Mouse (Mus musculus) hindbrain, embryonic 16.5 days (tissue): ENCODE data around the gene Mogs. TPM values are rescaled to one million over a fixed set of nuclear protein-coding genes. Genes with fewer than 3 reads are reported as not detected.

Experiments
- ATAC-seq: fragments of 200-750 bp; cut with Nextera tagmentation; 2 replicates; pipeline ENCODE4 v1.8.0; 2017; ENCODE audit warnings: moderate TSS enrichment, moderate library complexity
- H3K27ac ChIP-seq: fragments of 300-500 bp; sonication (generic); 2 replicates; pipeline ENCODE4 v1.5.1; 2014; ENCODE audit warnings: low read depth, mild to moderate bottlenecking, control low read depth, low read length, moderate library complexity
- H3K27me3 ChIP-seq: fragments of 300-500 bp; sonication (generic); replicated peaks from 2 replicates; pipeline ENCODE4 v1.6.1; 2014; ENCODE audit warnings: low read length; ENCODE audit not compliant: control insufficient read depth, insufficient read depth
- H3K36me3 ChIP-seq: fragments of 300-500 bp; sonication (generic); 2 replicates; pipeline ENCODE4 v1.6.1; 2014; ENCODE audit warnings: mild to moderate bottlenecking, low read length, moderate library complexity, mixed read lengths; ENCODE audit not compliant: control insufficient read depth, insufficient read depth
- H3K4me1 ChIP-seq: fragments of 300-500 bp; sonication (generic); 2 replicates; pipeline ENCODE4 v1.6.1; 2014; ENCODE audit warnings: low read depth, low read length; ENCODE audit not compliant: control insufficient read depth, insufficient read depth
- H3K4me2 ChIP-seq: fragments of 300-500 bp; sonication (generic); 2 replicates; pipeline ENCODE4 v1.6.1; 2014; ENCODE audit warnings: mild to moderate bottlenecking, low read length, control low read depth, moderate library complexity
- H3K4me3 ChIP-seq: fragments of 300-500 bp; sonication (generic); 2 replicates; pipeline ENCODE4 v1.5.1; 2014; ENCODE audit warnings: mild to moderate bottlenecking, low read length, control low read depth, moderate library complexity
- H3K9ac ChIP-seq: fragments of 300-500 bp; sonication (generic); 2 replicates; pipeline ENCODE4 v1.6.1; 2014; ENCODE audit warnings: low read depth, mild to moderate bottlenecking, control low read depth, low read length, moderate library complexity
- H3K9me3 ChIP-seq: fragments of 300-500 bp; sonication (generic); 2 replicates; pipeline ENCODE4 v1.6.1; 2014; ENCODE audit warnings: mild to moderate bottlenecking, low read length, moderate library complexity; ENCODE audit not compliant: control insufficient read depth
- WGBS: fragments of 180-500 bp; shearing (Covaris S2); extraction: QIAGEN DNeasy Blood & Tissue Kit; methylation state at CpG from one replicate; pipeline ENCODE4 v1.1.7; 2014; 5-methylcytosine and 5-hydroxymethylcytosine counted together
- polyA plus RNA-seq: library from polyadenylated mRNA; unstranded; fragments of >200 nt; fragmentation: Nextera tagmentation; extraction: Ambion mirVana; gene quantifications from 2 replicates; pipeline ENCODE4 v1.2.1, GENCODE M21; 2015

Mogs gene
- polyA plus RNA-seq, 1 experiment from 2014 or later = 6.4 TPM

GRCm38 (mm10) chr6:83104158-83104557 lies 11.1 kb upstream of the Mogs start:
- no peak overlapping the region for H3K27ac ChIP-seq
- H3K36me3 ChIP-seq = no peaks in the 10 kb centered on the region

GRCm38 (mm10) chr6:83107566-83108400 lies 7.5 kb upstream of the Mogs start:
- no peak overlapping the region; the same call in 1 of the 2 replicates for H3K4me3 ChIP-seq
- no peaks in the 10 kb centered on the region for H3K36me3 ChIP-seq
- H3K4me1 ChIP-seq = peaks cover 31% of the 10 kb centered on the region
- H3K27me3 ChIP-seq = no peaks in the 10 kb centered on the region
- 38% methylated on average over 13 of the region's 13 CpGs for WGBS
- 0 out of 2 replicates have a peak, but pooled peaks have one; percentile 1 for ATAC-seq
- H3K9me3 ChIP-seq = no peaks in the 10 kb centered on the region
- H3K9ac ChIP-seq = peak overlapping the region; percentile 95; the same call in 1 of the 2 replicates
- H3K27ac ChIP-seq = no peak overlapping the region; the same call in 1 of the 2 replicates
- H3K4me2 ChIP-seq = peak overlapping the region; percentile 94

More at GRCm38 (mm10) chr6:83104158-83104557, 11.1 kb upstream of the Mogs start:
- H3K9me3 ChIP-seq = no peaks in the 10 kb centered on the region
- ATAC-seq = no peak
- peaks cover 24% of the 10 kb centered on the region for H3K4me1 ChIP-seq
- no peak overlapping the region for H3K4me2 ChIP-seq
- WGBS = 60% methylated on average over 4 of the region's 4 CpGs
- H3K4me3 ChIP-seq = no peak overlapping the region
- H3K27me3 ChIP-seq = no peaks in the 10 kb centered on the region
- H3K9ac ChIP-seq = no peak overlapping the region

GRCm38 (mm10) chr6:83108762-83109668 lies 6.3 kb upstream of the Mogs start, which contains the start of gene Mrpl53:
TSS of gene Mrpl53 (plus strand) at chr6:83109040.
- Histone ChIP-seq H3K27me3 (no peaks in the 10 kb centered on the region), H3K4me1 (peaks cover 23% of the 10 kb centered on the region), H3K4me2 (peak within 1 kb of the TSS; percentile 94), H3K36me3 (no peaks in the 10 kb centered on the region), H3K9me3 (no peaks in the 10 kb centered on the region), H3K9ac (peak within 1 kb of the TSS; percentile 95), H3K4me3 (peak within 1 kb of the TSS; percentile 66), H3K27ac (peak within 1 kb of the TSS; percentile 80)
- under 1% methylated on average over 75 of the region's 76 CpGs for WGBS
- ATAC-seq = peak; percentile 93

GRCm38 (mm10) chr6:83111510-83112136 lies 3.7 kb upstream of the Mogs start:
- Histone ChIP-seq H3K9ac (no peak overlapping the region), H3K27me3 (no peaks in the 10 kb centered on the region), H3K4me1 (peaks cover 39% of the 10 kb centered on the region), H3K4me2 (no peak overlapping the region), H3K4me3 (no peak overlapping the region), H3K9me3 (no peaks in the 10 kb centered on the region), H3K36me3 (no peaks in the 10 kb centered on the region), H3K27ac (no peak overlapping the region)
- ATAC-seq = no peak
- 93% methylated on average over 4 of the region's 4 CpGs for WGBS

GRCm38 (mm10) chr6:83115682-83116372 lies 531 bp downstream of the Mogs start:
- peaks cover 34% of the 10 kb centered on the region for H3K4me1 ChIP-seq
- H3K27me3 ChIP-seq = no peaks in the 10 kb centered on the region
- WGBS = under 1% methylated on average over 33 of the region's 48 CpGs
- peak overlapping the region; percentile 79 for H3K4me2 ChIP-seq
- peak; percentile 70 for ATAC-seq
- H3K36me3 ChIP-seq = peaks cover 12% of the 10 kb centered on the region; the same call in 1 of the 2 replicates
- peak overlapping the region; percentile 95 for H3K4me3 ChIP-seq
- peak overlapping the region; percentile 98 for H3K9ac ChIP-seq
- no peaks in the 10 kb centered on the region for H3K9me3 ChIP-seq
- peak overlapping the region; percentile 87 for H3K27ac ChIP-seq

- Histone ChIP-seq H3K4me1 (peaks cover 34% of the 10 kb centered on the region), H3K36me3 (peaks cover 12% of the 10 kb centered on the region; the same call in 1 of the 2 replicates), H3K9ac (peak overlapping the region; percentile 98), H3K4me3 (peak overlapping the region; percentile 95), H3K9me3 (no peaks in the 10 kb centered on the region), H3K4me2 (peak overlapping the region; percentile 79), H3K27me3 (no peaks in the 10 kb centered on the region), H3K27ac (no peak overlapping the region)
- 74% methylated on average over 11 of the region's 11 CpGs for WGBS
- ATAC-seq = no peak
Measured at GRCm38 (mm10) chr6:83116373-83117164, 1.3 kb downstream of the Mogs start.

- 82% methylated on average over 4 of the region's 4 CpGs for WGBS
- H3K4me2 ChIP-seq = no peak overlapping the region
Measured at GRCm38 (mm10) chr6:83117165-83117438, 1.8 kb downstream of the Mogs start.

GRCm38 (mm10) chr6:83117616-83118015 lies 2.3 kb downstream of the Mogs start:
- Histone ChIP-seq H3K4me3 (no peak overlapping the region), H3K36me3 (peaks cover 12% of the 10 kb centered on the region; the same call in 1 of the 2 replicates), H3K4me1 (peaks cover 43% of the 10 kb centered on the region), H3K27ac (0 out of 2 replicates have a peak overlapping the region, but pooled peaks have one; percentile 10), H3K9ac (no peak overlapping the region), H3K27me3 (no peaks in the 10 kb centered on the region), H3K4me2 (no peak overlapping the region), H3K9me3 (no peaks in the 10 kb centered on the region)
- WGBS = 92% methylated on average over 13 of the region's 13 CpGs
- ATAC-seq = no peak

More at GRCm38 (mm10) chr6:83117165-83117438, 1.8 kb downstream of the Mogs start:
- peaks cover 38% of the 10 kb centered on the region for H3K4me1 ChIP-seq
- no peaks in the 10 kb centered on the region for H3K27me3 ChIP-seq
- H3K9ac ChIP-seq = no peak overlapping the region
- no peak for ATAC-seq
- peaks cover 12% of the 10 kb centered on the region; the same call in 1 of the 2 replicates for H3K36me3 ChIP-seq
- no peak overlapping the region for H3K27ac ChIP-seq
- no peak overlapping the region for H3K4me3 ChIP-seq
- no peaks in the 10 kb centered on the region for H3K9me3 ChIP-seq
